Mouse (Mus musculus) frontal cortex, postnatal 25 days (tissue): ENCODE measurements around the gene Olfr46.
"Not testable (repeated sequence)": the region's sequence is repeated elsewhere in the genome, so short reads cannot be mapped to it uniquely, and the experiment has no call there.

ENCODE experiments used
- DNase-seq, 2 experiments: peaks; one replicate each; pipeline ENCODE4 v3.0.0; 2022; ENCODE audit warnings: low spot score in 2 of 2

The Olfr46 gene

DNA sequence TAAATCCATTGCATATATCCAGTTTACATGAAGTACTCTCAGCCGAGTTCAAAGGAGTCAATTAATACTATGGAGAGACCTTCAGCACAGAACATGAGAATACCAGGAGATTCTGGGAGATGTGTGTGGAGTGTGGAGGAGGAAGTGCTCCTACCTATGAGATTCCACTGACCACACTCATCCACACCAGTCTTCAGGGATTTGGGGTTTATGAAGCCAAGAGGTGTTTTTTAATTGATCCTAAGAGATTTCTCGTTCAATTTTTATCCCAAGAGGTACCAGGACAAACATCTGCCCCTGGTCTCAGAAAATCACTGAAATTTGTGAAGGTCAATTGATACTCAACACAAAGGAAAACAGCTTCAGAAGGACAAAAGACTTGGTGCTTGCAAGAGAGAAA lies at the start of gene Olfr46:
Olfr46 (plus strand) TSS at position 301 of the 400 bp plus-strand sequence.
- not testable (repeated sequence) for DNase-seq

DNA sequence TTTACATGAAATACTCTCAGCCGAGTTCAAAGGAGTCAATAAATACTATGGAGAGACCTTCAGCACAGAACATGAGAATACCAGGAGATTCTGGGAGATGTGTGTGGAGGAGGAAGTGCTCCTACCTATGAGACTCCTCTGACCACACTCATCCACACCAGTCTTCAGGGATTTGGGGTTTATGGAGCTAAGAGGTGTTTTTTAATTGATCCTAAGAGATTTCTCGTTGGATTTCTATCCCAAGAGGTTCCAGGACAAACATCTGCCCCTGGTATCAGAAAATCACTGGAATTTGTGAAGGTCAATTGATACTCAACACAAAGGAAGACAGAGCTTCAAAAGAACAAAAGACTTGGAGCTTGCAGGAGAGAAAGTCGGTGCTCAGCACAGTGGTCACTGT lies 33.5 kb upstream of the Olfr46 start, which contains the start of gene Olfr538:
Olfr538 (plus strand) TSS at position 301 of the 400 bp plus-strand sequence.
- DNase-seq, result no peak

DNA sequence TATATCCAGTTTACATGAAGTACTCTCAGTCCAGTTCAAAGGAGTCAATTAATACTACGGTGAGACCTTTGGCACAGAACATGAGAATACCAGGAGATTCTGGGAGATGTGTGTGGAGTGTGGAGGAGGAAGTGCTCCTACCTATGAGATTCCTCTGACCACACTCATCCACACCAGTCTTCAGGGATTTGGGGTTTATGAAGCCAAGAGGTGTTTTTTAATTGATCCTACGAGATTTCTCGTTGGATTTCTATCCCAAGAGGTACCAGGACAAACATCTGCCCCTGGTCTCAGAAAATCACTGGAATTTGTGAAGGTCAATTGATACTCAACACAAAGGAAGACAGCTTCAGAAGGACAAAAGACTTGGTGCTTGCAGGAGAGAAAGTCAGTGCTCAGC lies 27.6 kb downstream of the Olfr46 start, which contains the start of gene Olfr61:
Olfr61 (plus strand) TSS at position 301 of the 400 bp plus-strand sequence.
- not testable (repeated sequence) for DNase-seq

DNA sequence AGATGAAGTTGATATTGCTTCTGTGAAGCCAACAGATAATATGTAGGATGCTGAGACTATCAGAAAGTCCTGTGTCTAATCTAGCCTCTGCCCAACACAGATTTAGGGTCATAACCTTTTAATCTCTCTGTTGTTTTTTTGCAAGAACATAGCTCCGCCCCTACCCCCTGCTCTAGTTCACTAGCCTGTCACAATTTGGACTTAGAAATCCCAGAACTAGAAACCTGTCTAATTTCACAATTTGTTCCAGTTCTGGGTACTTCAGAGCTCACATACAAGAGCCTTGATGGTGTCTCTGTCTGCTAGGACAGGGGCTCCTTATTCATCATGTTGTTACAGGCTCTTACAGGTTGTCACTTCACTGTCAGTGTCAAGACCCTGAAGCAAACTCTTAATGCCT lies 29.5 kb downstream of the Olfr46 start:
- DNase-seq, result no peak

DNA sequence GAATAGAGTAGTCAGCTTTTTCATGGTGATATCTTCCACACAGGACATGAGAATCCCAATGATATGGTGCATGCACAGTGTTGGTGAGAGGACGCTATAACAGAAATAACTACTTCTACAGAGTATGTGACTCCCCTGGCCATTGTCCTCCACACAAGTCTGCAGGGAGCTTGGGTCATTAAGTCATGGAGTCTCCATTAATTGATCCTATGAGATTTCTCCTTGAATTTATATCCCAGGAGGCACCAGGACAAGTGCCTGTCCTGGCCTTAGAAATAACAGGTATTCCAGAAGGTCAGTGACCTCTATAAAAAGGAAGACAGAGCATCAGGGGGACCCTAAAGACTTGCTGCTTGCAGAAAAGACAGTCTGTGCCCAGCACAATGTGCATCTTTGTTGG lies 45.1 kb downstream of the Olfr46 start, which contains the start of gene Olfr53:
Olfr53 (plus strand) TSS at position 301 of the 400 bp plus-strand sequence.
- no peak for DNase-seq

DNA sequence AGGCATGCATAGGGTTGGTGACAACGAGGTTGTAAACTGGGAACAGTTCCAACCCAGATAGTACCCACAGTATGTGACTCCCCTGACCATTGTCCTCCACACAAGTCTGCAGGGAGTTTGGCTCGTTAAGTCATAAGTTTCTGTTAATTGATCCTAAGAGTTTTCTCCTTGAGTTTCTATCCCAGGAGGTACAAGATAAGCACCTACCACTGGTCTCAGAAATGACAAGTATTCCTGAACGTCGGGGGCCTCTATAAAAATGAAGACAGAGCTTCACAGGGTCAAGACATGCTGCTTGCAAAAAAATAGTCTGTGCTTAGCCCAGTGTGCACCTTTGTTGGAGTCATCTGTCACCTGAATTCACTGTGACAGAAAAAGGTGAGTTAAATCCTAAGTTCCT lies 58.6 kb downstream of the Olfr46 start, which contains the start of gene Olfr539:
Olfr539 (plus strand) TSS at position 301 of the 400 bp plus-strand sequence.
- DNase-seq, result no peak
